Mouse (Mus musculus) urinary bladder, adult 2 months (tissue): ENCODE data around the gene Nupr1. TPM values are rescaled to one million over a fixed set of nuclear protein-coding genes. Genes with fewer than 3 reads are reported as not detected.

Source experiments
- DNase-seq: peaks from one replicate; pipeline ENCODE4 v3.0.0; 2022; ENCODE audit warnings: low spot score
- polyA plus RNA-seq: library from polyadenylated mRNA; depleted of rRNA; stranded (reverse); fragments of >200 nt; gene quantifications from 2 replicates; pipeline ENCODE4 v1.2.3, GENCODE M21; 2012; rRNA removed

The Nupr1 gene
- polyA plus RNA-seq, 1 experiment: 67.1 TPM

DNA sequence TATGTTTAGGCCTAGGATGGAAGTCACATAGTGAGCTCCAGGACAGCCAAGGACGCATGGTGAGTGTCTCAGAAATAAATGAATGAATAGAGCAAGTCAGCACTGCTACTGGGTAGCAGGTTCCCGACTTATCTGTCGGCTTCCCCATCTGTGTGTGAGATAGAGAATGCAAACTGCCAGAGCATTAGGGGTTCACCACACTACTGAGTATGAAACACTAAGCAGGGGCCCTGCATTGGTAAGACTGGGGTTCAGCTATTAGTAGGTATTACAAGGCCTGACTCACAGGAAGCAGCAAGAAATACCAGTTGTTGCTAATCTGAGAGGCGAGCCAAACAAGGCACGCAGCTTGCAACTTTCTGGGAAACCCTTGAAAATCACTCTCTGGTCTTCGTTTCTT lies 31.7 kb downstream of the Nupr1 start:
- DNase-seq: no peak

DNA sequence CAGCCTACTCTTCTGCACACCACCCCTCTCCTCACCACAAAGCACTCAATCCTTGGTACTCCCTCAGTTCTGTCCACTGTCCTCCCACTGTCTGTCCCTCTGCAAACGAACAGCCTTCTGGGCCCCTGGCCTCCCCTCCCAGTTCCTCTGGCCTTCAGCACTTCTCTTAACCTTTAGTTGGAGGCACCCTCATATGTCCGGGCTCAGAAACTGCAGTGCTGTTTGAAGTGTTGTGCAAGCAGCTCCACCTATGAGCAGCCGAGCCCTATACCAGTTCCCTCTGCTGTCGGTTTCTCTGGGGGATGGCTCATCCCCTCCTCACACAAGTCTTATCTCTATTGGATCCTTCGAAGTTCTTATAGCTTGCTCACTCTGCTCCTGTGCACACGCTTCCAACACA lies 34.2 kb downstream of the Nupr1 start:
- DNase-seq: no peak

DNA sequence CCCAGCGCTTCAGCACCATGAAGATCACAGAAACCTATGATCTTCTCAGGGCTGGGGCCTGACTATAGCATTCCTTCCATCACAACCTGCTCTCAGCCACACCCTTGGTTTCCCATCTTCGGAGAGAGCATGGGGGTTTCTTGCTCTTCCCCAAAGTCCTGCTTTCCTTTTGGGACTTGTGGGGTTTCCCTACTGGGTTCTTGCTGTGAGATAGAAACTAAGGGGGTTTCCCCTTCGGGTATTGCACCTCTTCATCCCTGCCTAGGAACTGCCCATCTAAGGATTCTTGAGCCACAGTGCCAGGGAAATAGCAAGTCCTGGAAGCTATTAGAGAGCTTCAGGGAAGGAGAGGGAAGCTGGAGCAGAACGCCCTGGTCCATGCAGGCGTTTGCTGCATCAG lies 34.8 kb downstream of the Nupr1 start:
- no peak for DNase-seq

DNA sequence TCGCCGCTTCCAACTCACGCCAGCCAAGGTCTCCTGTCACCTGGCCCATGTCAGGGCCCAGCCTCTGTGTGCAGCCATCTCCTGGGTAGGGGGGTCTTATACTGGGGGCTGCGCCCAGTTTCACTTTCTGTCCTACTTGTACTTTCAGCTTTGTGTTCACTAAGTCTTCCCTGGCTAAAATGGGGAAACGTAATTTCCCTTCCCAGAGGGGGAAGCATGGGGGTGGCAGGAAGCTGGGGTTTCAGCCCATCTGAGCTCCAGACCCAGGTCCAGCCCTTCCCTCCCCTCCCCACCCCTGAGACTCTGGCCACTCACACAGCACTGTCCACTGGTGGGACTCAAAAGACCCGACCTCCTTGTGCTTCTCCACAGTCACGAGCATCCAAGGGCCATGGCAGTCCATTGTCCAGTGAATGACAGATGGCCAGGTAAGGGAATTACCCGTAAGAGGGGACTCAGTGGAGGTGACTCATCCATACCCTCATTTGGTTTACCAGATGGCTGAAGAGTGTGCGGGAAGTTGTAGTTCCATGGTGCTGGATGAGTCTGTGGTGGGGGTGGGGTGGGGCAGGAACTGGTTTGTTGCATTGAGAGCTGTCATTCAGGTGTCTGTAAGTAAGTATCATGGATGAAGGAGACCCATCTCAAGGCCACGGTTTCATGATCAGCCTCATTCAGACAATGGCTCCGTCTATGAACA lies 35.6 kb downstream of the Nupr1 start, which contains the start of gene Il27:
TSS of gene Il27 (minus strand) at position 80 of the 700 bp plus-strand sequence.
- DNase-seq: no peak

DNA sequence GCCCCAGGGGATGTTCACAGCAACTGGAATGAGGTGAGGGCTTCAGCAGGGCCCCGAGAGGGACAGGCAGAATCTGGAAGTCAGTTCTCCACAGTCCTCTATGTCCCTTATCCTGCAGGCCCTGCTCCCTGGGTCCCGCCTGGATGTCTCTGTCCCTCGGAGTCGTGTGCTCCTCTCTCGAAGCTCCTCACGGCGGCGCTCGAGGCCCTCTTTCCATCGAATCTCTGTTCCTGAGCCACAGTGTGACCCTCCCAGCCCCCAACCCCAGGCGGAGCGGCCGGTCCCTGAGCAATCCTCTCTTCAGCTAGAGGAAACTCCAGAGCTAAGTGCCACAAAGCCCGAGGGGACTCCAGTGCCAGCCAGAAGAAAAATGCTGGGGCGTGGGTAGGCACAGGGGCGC lies 42.9 kb downstream of the Nupr1 start:
- no peak for DNase-seq

DNA sequence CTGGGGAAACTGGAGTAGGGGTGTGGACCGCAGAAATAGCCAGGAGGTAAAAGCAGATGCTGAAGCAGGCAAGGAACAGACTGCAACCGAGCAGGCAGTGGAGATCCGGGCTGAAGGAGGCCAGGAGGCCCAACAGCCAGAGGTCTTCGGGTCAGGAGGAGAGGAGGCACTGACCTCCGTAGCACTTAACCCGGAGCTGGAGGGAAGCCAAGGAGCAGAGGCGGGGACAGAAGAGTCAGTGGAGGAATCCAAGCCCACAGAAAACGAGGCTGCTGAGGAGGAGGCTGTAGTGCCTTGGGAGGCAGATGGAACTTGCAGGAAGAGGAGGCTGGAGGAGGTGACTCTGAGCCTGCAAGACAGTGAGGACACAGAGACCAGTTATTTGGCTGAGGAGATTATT lies 43.8 kb downstream of the Nupr1 start:
- DNase-seq: no peak

DNA sequence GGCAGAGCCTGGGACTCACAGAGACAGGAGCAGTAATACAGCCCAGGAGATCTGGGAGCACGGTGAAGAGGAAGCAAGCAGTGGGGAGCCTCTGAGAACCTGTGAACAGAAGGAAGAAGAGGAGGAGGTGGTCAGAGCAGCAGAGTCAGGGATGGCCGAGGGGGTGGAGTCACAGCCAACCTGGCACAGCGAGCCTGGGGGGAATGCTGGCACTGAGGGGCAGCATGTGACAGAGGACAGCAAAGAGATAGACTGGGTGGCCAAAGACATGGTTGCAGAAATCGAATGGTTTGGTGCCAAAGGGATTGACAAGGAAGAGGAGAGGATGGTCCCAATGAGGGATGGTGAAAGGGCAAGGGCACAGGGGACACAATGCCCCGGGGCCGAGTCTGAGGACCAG lies 44.9 kb downstream of the Nupr1 start, which contains the start of gene Cln3:
TSS of gene Cln3 (minus strand) at position 101 of the 400 bp plus-strand sequence.
- DNase-seq: no peak

DNA sequence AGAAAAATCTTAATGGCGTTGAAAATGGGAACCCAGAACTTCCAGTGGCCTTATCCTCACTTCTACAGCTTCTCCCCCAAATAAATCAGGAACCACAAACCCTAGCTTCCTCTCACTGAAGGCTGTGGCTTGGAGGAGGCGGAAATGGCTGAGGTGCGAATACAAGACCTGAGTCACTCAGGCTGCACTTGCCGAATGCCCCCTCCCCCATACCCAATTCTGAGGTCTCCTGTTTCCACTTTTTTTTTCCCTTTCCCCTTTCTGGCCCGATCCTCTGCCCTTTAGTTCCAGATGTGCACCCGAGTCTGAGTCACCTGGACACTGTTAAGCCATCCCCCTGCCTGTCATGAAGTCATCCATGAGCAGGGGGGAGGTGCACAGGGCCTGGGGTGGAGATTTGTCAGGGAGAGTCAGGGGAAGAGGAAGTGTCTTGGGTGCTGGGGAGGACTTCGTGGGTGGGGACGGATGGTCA lies 46.1 kb downstream of the Nupr1 start, which contains the start of gene Apobr:
TSS of gene Apobr (plus strand) at position 437 of the 472 bp plus-strand sequence.
- no peak for DNase-seq

DNA sequence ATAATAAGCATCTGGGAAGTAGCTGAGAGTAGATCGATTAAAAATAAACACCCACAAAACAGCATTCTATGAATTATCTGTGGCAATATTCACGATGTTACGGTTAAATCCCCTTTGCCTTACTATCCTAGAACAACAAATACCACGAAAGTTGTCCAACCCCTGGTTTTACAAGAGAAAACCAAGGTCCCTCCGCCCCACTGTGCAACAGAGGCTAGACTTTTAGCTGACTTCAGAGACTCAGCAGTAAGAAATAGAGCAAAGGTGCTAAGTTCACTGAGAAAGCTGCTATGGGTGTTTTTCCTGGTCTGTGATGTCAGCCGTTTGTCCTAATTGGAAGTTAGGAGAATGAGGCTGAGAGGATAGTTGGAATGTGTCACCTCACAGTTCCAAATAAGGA lies 46.9 kb downstream of the Nupr1 start:
- DNase-seq: no peak

DNA sequence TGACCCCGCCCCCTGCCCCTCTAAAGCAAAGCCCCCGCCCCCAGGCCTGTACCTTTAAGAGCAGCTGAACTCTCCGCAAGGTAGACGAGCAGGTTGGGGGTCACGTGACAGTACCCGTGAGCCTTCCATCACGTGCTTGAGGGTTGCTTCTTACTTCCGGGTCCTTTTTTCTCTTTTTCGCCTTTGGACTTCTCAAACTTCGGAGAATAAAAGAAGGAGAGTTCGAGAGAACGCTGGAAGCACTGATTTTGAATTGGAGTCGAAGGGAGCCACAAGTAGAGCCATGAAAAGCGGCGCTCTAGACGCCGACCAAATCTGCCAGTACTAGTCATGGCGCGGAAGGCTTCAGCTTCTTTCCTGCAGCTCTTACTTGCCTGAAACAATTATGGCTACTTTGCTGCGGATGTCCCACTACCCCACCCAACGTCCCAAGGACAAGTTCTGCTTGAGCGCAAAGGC lies 47.4 kb downstream of the Nupr1 start:
- DNase-seq: peak; percentile 69

DNA sequence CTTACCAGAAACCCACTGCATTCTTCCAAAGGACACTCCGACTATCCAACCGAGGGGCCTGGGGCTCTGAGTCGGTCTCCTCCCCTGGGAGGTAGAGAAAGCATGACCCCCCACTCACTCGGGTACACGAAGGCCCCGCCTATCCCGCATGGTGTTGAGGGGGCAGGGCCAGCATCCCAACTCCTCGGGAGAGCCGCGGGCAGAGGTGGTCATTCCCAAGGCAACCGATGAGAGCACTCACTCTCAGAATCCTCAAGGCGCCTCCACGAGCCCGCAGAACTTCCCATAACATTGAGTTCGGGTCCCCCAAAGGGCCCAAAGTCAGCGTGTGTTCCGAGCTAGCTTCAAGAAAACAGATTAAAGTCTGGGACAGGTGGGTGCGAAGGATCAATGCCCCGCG lies 47.9 kb downstream of the Nupr1 start:
- peak; percentile 49 for DNase-seq

DNA sequence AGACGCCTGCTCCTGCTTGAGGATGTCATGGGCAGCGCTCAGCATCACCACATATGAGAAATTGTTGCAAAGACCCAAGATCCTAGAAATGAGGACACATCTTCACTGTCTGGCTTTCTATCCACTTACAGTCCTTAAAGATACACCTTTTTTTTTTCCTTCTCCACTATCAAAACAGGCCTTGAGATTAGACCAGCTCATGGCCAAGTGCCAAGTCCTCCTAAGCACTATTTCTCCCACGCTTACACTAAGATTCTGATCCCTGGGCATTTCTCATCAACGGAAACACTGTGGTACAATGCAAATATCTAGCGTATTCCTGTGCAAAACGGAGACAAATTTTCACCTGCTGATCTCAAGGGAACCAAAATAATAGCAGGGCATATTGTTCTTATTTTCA lies 49.0 kb downstream of the Nupr1 start:
- DNase-seq: no peak

DNA sequence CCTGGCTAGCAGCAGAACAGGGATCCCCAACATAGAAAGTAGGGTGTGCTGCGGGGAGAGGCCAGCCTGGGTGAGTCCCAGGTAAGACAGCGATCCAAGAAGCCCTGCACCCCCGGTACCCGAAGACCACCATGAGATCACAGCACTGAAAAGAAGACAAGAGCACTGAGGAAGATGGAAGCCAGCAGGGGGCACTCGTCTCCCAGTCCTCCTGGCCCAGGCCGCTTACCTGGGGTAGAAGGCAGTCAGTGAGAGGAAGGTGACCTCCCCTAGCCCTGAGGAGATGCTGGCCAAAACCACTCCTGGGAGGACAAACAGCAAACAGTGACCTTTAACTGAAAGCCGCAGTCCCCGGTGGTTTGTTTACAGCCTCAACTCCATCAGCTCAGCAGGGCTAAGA lies 51.5 kb downstream of the Nupr1 start:
- DNase-seq: no peak

DNA sequence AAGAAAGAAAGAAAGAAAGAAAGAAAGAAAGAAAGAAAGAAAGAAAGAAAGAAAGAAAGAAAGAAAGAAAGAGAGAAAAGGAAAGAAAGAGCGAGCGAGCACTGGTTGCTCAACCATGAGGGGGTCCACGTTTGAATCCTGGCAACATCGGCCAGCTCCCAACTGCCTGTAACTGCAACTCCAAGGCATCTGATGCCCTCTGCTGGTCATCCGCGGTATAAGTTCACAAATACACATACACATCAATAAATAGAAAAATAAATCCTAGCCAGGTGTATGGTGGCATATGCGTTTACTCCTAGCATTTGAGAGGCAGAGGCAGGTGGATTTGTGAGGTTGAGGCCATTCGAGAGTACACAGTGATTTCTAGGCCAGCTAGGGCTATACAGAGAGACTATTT lies 53.7 kb downstream of the Nupr1 start:
- no peak for DNase-seq

Other genes starting within 250 kb of the Nupr1 start
- 6.3 and 7.9 TPM in 2 replicates for gene Nfatc2ip, start 234.1 kb downstream of the Nupr1 start, polyA plus RNA-seq
- gene Cd19, start 216.0 kb downstream of the Nupr1 start, polyA plus RNA-seq: 0.25 and 0.28 TPM in 2 replicates
- gene Rabep2, start 202.1 kb downstream of the Nupr1 start, polyA plus RNA-seq: 34.8 and 47.5 TPM in 2 replicates
- gene Atp2a1, start 167.8 kb downstream of the Nupr1 start, polyA plus RNA-seq: 0.22 and 0.57 TPM in 2 replicates
- gene Sh2b1, start 155.4 kb downstream of the Nupr1 start, polyA plus RNA-seq: 49.2 and 52.0 TPM in 2 replicates
- gene Tufm, start 143.5 kb downstream of the Nupr1 start, polyA plus RNA-seq: 76.6 and 83.6 TPM in 2 replicates
- gene Atxn2l, start 127.4 kb downstream of the Nupr1 start, polyA plus RNA-seq: 59.3 and 76.0 TPM in 2 replicates
- gene Eif3c, start 64.5 kb downstream of the Nupr1 start, polyA plus RNA-seq: 85.5 and 109 TPM in 2 replicates
- gene Apobr, start 45.9 kb downstream of the Nupr1 start, polyA plus RNA-seq: 2.1 and 3.0 TPM in 2 replicates
- gene Cln3, start 45.0 kb downstream of the Nupr1 start, polyA plus RNA-seq: 48.1 and 53.3 TPM in 2 replicates
- gene Il27, start 35.9 kb downstream of the Nupr1 start, polyA plus RNA-seq: 0.18 and 0.22 TPM in 2 replicates
- gene Sgf29, start 18.4 kb upstream of the Nupr1 start, polyA plus RNA-seq: 24.5 and 27.7 TPM in 2 replicates
- 28.5 and 29.2 TPM in 2 replicates for gene Sult1a1, start 45.6 kb upstream of the Nupr1 start, polyA plus RNA-seq
- gene Bola2, start 64.5 kb upstream of the Nupr1 start, polyA plus RNA-seq: 32.6 and 37.6 TPM in 2 replicates
- gene Slx1b, start 64.9 kb upstream of the Nupr1 start, polyA plus RNA-seq: 19.3 and 22.5 TPM in 2 replicates
- gene Coro1a, start 76.9 kb upstream of the Nupr1 start, polyA plus RNA-seq: 34.8 and 39.4 TPM in 2 replicates
- gene Mapk3, start 128.7 kb upstream of the Nupr1 start, polyA plus RNA-seq: 214 TPM in 2 replicates
- gene Gdpd3, start 135.5 kb upstream of the Nupr1 start, polyA plus RNA-seq: 15.7 and 28.5 TPM in 2 replicates
- 188 and 213 TPM in 2 replicates for gene Ypel3, start 146.1 kb upstream of the Nupr1 start, polyA plus RNA-seq
- 1.3 and 1.4 TPM in 2 replicates for gene Tbx6, start 150.6 kb upstream of the Nupr1 start, polyA plus RNA-seq
- 106 and 121 TPM in 2 replicates for gene Ppp4c, start 161.6 kb upstream of the Nupr1 start, polyA plus RNA-seq
- gene Fam57b, start 166.8 kb upstream of the Nupr1 start, polyA plus RNA-seq: 2.4 and 2.9 TPM in 2 replicates
- gene 4930451I11Rik, start 200.8 kb upstream of the Nupr1 start, polyA plus RNA-seq: not detected in 2 replicates
- gene Doc2a, start 216.6 kb upstream of the Nupr1 start, polyA plus RNA-seq: not detected in 2 replicates
- gene Hirip3, start 231.1 kb upstream of the Nupr1 start, polyA plus RNA-seq: 18.0 and 21.0 TPM in 2 replicates
- 42.3 and 46.0 TPM in 2 replicates for gene Ino80e, start 231.5 kb upstream of the Nupr1 start, polyA plus RNA-seq